Mouse (Mus musculus) limb, embryonic 13.5 days (tissue): ENCODE results near the gene 1810043G02Rik. TPM values are rescaled to one million over a fixed set of nuclear protein-coding genes. Genes with fewer than 3 reads are reported as not detected.

ENCODE experiments used
- ATAC-seq: fragments of 200-750 bp; cut with Nextera tagmentation; 2 replicates; pipeline ENCODE4 v1.8.0; 2017; ENCODE audit warnings: low read depth, moderate number of reproducible peaks, moderate TSS enrichment; ENCODE audit not compliant: low FRiP score
- H3K27ac ChIP-seq: fragments of 300-500 bp; sonication (generic); 2 replicates; pipeline ENCODE4 v1.5.1; 2015; ENCODE audit warnings: inconsistent platforms, mild to moderate bottlenecking, moderate library complexity
- H3K27me3 ChIP-seq: fragments of 300-500 bp; sonication (generic); 2 replicates; pipeline ENCODE4 v1.6.1; 2015; ENCODE audit warnings: mild to moderate bottlenecking, inconsistent platforms
- H3K36me3 ChIP-seq: fragments of 300-500 bp; sonication (generic); 2 replicates; pipeline ENCODE4 v1.6.1; 2015; ENCODE audit warnings: inconsistent platforms, mild to moderate bottlenecking, moderate library complexity
- H3K4me1 ChIP-seq: fragments of 300-500 bp; sonication (generic); 2 replicates; pipeline ENCODE4 v1.6.1; 2015; ENCODE audit warnings: inconsistent platforms
- H3K4me2 ChIP-seq: fragments of 300-500 bp; sonication (generic); replicated peaks from 2 replicates; pipeline ENCODE4 v1.6.1; 2015; ENCODE audit warnings: inconsistent platforms, mild to moderate bottlenecking, moderate library complexity
- H3K4me3 ChIP-seq: fragments of 300-500 bp; sonication (generic); 2 replicates; pipeline ENCODE4 v1.5.1; 2015; ENCODE audit warnings: moderate library complexity, mild to moderate bottlenecking, inconsistent platforms
- H3K9ac ChIP-seq: fragments of 300-500 bp; sonication (generic); 2 replicates; pipeline ENCODE4 v1.6.1; 2015; ENCODE audit warnings: mild to moderate bottlenecking, inconsistent platforms
- H3K9me3 ChIP-seq: fragments of 300-500 bp; sonication (generic); 2 replicates; pipeline ENCODE4 v1.6.1; 2016; ENCODE audit warnings: inconsistent platforms
- WGBS: fragments of 180-500 bp; shearing (Covaris S2); methylation state at CpG from one replicate; pipeline ENCODE4 v1.1.7; 2015; 5-methylcytosine and 5-hydroxymethylcytosine counted together
- polyA plus RNA-seq: library from polyadenylated mRNA; unstranded; fragments of >200 nt; fragmentation: Nextera tagmentation; extraction: Ambion mirVana; gene quantifications from 2 replicates; pipeline ENCODE4 v1.2.1, GENCODE M21; 2015

The 1810043G02Rik gene
- polyA plus RNA-seq, 1 experiment from 2014 or later = 30.6 TPM

DNA sequence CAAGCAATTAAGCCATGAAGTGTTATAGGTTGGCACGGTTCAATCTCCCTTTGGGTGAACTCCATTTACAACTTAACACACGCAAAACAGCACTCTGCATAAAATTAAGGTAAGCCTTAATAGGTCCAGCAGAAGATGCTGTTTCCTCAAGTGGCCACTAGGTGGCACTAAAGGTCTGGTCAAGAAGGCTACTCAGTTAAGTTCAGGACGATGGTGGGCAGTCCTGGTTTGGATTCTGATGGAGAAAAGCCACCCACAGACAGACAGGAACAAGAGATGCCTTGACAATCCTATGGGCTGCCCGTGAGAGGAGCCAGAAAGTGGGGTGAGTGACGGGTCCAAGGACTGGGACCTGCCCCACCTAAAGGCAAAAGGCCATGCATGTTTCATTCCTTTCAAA is 49.8 kb downstream of the 1810043G02Rik start:
- ATAC-seq = peak; percentile 78
- no peak overlapping the region for H3K4me3 ChIP-seq
- WGBS = 5% methylated on average over 5 of the region's 5 CpGs
- H3K27ac ChIP-seq = no peak overlapping the region
- no peaks in the 10 kb centered on the region for H3K9me3 ChIP-seq
- no peak overlapping the region for H3K4me2 ChIP-seq
- no peaks in the 10 kb centered on the region for H3K36me3 ChIP-seq
- H3K9ac ChIP-seq = no peak overlapping the region
- H3K27me3 ChIP-seq = no peaks in the 10 kb centered on the region
- no peaks in the 10 kb centered on the region for H3K4me1 ChIP-seq

DNA sequence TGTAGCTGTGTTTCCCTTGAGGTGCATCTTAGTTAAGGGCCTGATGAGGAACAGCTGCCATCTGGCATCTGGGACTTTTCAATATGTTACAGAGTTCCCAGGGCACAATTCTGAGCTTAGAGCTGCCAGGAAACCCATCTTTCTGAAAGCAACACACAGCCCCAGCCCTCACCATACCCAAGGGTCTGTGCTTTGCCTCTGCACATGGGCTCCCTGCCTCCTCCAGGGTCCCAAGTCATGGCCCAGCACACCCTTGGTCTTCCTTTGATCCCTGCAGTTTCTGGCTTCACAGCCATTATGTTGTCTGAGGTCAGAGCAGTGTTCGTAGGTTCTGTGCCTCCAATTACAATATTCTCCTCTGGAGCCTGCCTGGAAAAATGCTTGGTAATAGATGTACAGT is 50.8 kb downstream of the 1810043G02Rik start:
- H3K9me3 ChIP-seq = no peaks in the 10 kb centered on the region
- no peaks in the 10 kb centered on the region for H3K27me3 ChIP-seq
- no peak for ATAC-seq
- H3K4me1 ChIP-seq = no peaks in the 10 kb centered on the region
- H3K4me2 ChIP-seq = no peak overlapping the region
- 68% methylated on average over 1 of the region's 1 CpGs for WGBS
- no peaks in the 10 kb centered on the region for H3K36me3 ChIP-seq
- no peak overlapping the region for H3K27ac ChIP-seq
- H3K9ac ChIP-seq = no peak overlapping the region
- no peak overlapping the region for H3K4me3 ChIP-seq

DNA sequence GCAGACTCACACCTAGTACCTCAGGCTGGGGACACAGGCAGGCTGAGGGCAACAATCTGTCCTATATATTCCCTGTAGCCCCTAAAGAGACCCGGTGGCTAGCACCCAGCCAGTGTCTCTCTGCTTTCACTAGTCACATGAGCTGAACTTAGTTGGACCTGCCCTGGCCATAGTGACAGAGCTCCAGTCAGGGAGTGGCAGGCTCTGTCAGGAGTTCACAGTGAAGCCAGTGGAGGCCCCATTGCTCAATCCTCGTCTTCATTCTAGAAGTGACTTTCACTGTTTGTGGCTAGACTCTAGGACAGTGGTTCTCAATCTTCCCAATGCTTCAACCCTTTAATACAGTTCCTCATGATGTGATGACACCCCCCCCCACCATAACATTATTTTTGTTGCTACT is 53.7 kb downstream of the 1810043G02Rik start:
- H3K9me3 ChIP-seq = no peaks in the 10 kb centered on the region
- no peak overlapping the region for H3K4me2 ChIP-seq
- H3K27ac ChIP-seq = no peak overlapping the region
- 69% methylated on average over 2 of the region's 2 CpGs for WGBS
- no peak overlapping the region for H3K4me3 ChIP-seq
- no peaks in the 10 kb centered on the region for H3K4me1 ChIP-seq
- no peak for ATAC-seq
- H3K9ac ChIP-seq = no peak overlapping the region
- H3K36me3 ChIP-seq = no peaks in the 10 kb centered on the region
- no peaks in the 10 kb centered on the region for H3K27me3 ChIP-seq

Other genes with a start within 250 kb of the 1810043G02Rik start
- gene Gm18596, start 235.9 kb upstream of the 1810043G02Rik start, polyA plus RNA-seq = not detected in 2 replicates
- gene Gm9736, start 227.2 kb upstream of the 1810043G02Rik start, polyA plus RNA-seq = not detected in 2 replicates
- gene Gm3233, start 218.8 kb upstream of the 1810043G02Rik start, polyA plus RNA-seq = not detected in 2 replicates
- not detected in 2 replicates for gene Gm3238, start 207.2 kb upstream of the 1810043G02Rik start, polyA plus RNA-seq
- gene Gm7138, start 201.6 kb upstream of the 1810043G02Rik start, polyA plus RNA-seq = not detected in 2 replicates
- gene Gm3250, start 196.0 kb upstream of the 1810043G02Rik start, polyA plus RNA-seq = not detected in 2 replicates
- not detected in 2 replicates for gene Gm7137, start 190.3 kb upstream of the 1810043G02Rik start, polyA plus RNA-seq
- not detected in 2 replicates for gene Gm9639, start 183.4 kb upstream of the 1810043G02Rik start, polyA plus RNA-seq
- not detected in 2 replicates for gene Gm19668, start 179.4 kb upstream of the 1810043G02Rik start, polyA plus RNA-seq
- gene Gm9507, start 166.7 kb upstream of the 1810043G02Rik start, polyA plus RNA-seq = not detected in 2 replicates
- not detected in 2 replicates for gene Gm2696, start 163.8 kb upstream of the 1810043G02Rik start, polyA plus RNA-seq
- gene Krtap10-4, start 151.4 kb upstream of the 1810043G02Rik start, polyA plus RNA-seq = not detected in 2 replicates
- gene Krtap10-10, start 142.6 kb upstream of the 1810043G02Rik start, polyA plus RNA-seq = not detected in 2 replicates
- gene Gm36176, start 131.7 kb upstream of the 1810043G02Rik start, polyA plus RNA-seq = not detected in 2 replicates
- gene Gm10318, start 125.7 kb upstream of the 1810043G02Rik start, polyA plus RNA-seq = not detected in 2 replicates
- gene Gm3285, start 116.5 kb upstream of the 1810043G02Rik start, polyA plus RNA-seq = not detected in 2 replicates
- 4.1 and 4.7 TPM in 2 replicates for gene Lrrc3, start 76.0 kb upstream of the 1810043G02Rik start, polyA plus RNA-seq
- 0.28 and 0.29 TPM in 2 replicates for gene Trpm2, start 8.0 kb upstream of the 1810043G02Rik start, polyA plus RNA-seq
- gene Pfkl, start 31.6 kb downstream of the 1810043G02Rik start, polyA plus RNA-seq = 158 and 160 TPM in 2 replicates
- gene Dnmt3l, start 63.4 kb downstream of the 1810043G02Rik start, polyA plus RNA-seq = 0.17 TPM in 1 of 2 replicates, not detected in the other
- gene Aire, start 65.1 kb downstream of the 1810043G02Rik start, polyA plus RNA-seq = 0.99 and 1.0 TPM in 2 replicates
- gene Icosl, start 90.8 kb downstream of the 1810043G02Rik start, polyA plus RNA-seq = 3.8 and 3.9 TPM in 2 replicates
- 34.7 and 34.8 TPM in 2 replicates for gene D10Jhu81e, start 191.3 kb downstream of the 1810043G02Rik start, polyA plus RNA-seq
- gene Pwp2, start 206.6 kb downstream of the 1810043G02Rik start, polyA plus RNA-seq = 21.1 and 22.5 TPM in 2 replicates